Mouse (Mus musculus) liver, embryonic 15.5 days (tissue): Measurements from ENCODE around the gene Nt5c2. TPM values are rescaled to one million over a fixed set of nuclear protein-coding genes. Genes with fewer than 3 reads are reported as not detected.

Experiments used
- ATAC-seq: fragments of 200-750 bp; cut with Nextera tagmentation; 2 replicates; pipeline ENCODE4 v1.8.0; 2017; ENCODE audit warnings: moderate number of reproducible peaks, mild to moderate bottlenecking, moderate library complexity; ENCODE audit not compliant: insufficient read depth
- H3K27ac ChIP-seq: fragments of 300-500 bp; sonication (generic); replicated peaks from 2 replicates; pipeline ENCODE4 v1.5.1; 2015; ENCODE audit warnings: mild to moderate bottlenecking, inconsistent platforms
- H3K27me3 ChIP-seq: fragments of 300-500 bp; sonication (generic); 2 replicates; pipeline ENCODE4 v1.6.1; 2015; ENCODE audit warnings: mild to moderate bottlenecking, inconsistent platforms
- H3K36me3 ChIP-seq: fragments of 300-500 bp; sonication (generic); replicated peaks from 2 replicates; pipeline ENCODE4 v1.6.1; 2015; ENCODE audit warnings: moderate library complexity, mild to moderate bottlenecking, inconsistent platforms
- H3K4me1 ChIP-seq: fragments of 300-500 bp; sonication (generic); replicated peaks from 2 replicates; pipeline ENCODE4 v1.6.1; 2015; ENCODE audit warnings: inconsistent platforms
- H3K4me2 ChIP-seq: fragments of 300-500 bp; sonication (generic); 2 replicates; pipeline ENCODE4 v1.6.1; 2015; ENCODE audit warnings: moderate library complexity, mild to moderate bottlenecking, inconsistent platforms
- H3K4me3 ChIP-seq: fragments of 300-500 bp; sonication (generic); replicated peaks from 2 replicates; pipeline ENCODE4 v1.5.1; 2015; ENCODE audit warnings: mild to moderate bottlenecking, inconsistent platforms
- H3K9ac ChIP-seq: fragments of 300-500 bp; sonication (generic); 2 replicates; pipeline ENCODE4 v1.6.1; 2015; ENCODE audit warnings: moderate library complexity, mild to moderate bottlenecking, inconsistent platforms
- H3K9me3 ChIP-seq: fragments of 300-500 bp; sonication (generic); replicated peaks from 2 replicates; pipeline ENCODE4 v1.6.1; 2016; ENCODE audit warnings: inconsistent platforms
- WGBS: fragments of 180-500 bp; shearing (Covaris S2); methylation state at CpG from one replicate; pipeline ENCODE4 v1.1.7; 2015; ENCODE audit warnings: mixed read lengths; ENCODE audit not compliant: insufficient replicate concordance; 5-methylcytosine and 5-hydroxymethylcytosine counted together
- polyA plus RNA-seq: library from polyadenylated mRNA; unstranded; fragments of >200 nt; fragmentation: Nextera tagmentation; extraction: Ambion mirVana; gene quantifications from 2 replicates; pipeline ENCODE4 v1.2.1, GENCODE M21; 2015

Gene Nt5c2
- polyA plus RNA-seq, 1 experiment from 2014 or later, result 42.7 TPM

DNA sequence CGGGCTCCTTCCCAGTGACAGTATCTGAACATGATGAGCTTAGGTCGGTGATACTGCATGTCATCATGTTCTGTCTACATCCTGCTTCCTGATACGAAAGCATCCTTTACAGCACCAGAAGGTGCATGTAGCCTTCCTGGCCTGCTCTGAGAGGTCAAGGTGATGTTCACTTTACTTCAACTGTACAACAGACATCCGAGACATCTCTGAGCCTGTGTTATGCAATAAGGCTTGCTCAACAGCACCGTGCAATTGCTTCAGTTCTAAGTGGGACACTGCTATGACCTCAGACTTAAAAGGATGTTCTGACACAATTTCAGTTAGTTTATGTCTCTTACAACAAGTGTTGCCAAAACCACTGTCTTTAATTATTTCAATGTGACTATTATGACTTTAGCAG is 113.6 kb downstream of the Nt5c2 start:
- Histone ChIP-seq H3K27me3 (no peaks in the 10 kb centered on the region), H3K9ac (no peak overlapping the region), H3K36me3 (peaks cover 40% of the 10 kb centered on the region), H3K4me3 (no peak overlapping the region), H3K27ac (peak overlapping the region; percentile 76), H3K4me2 (no peak overlapping the region; the same call in 1 of the 2 replicates), H3K9me3 (peaks cover 5% of the 10 kb centered on the region; the same call in 1 of the 2 replicates), H3K4me1 (peaks cover 64% of the 10 kb centered on the region)
- ATAC-seq, result no peak
- 47% methylated on average over 5 of the region's 5 CpGs for WGBS

DNA sequence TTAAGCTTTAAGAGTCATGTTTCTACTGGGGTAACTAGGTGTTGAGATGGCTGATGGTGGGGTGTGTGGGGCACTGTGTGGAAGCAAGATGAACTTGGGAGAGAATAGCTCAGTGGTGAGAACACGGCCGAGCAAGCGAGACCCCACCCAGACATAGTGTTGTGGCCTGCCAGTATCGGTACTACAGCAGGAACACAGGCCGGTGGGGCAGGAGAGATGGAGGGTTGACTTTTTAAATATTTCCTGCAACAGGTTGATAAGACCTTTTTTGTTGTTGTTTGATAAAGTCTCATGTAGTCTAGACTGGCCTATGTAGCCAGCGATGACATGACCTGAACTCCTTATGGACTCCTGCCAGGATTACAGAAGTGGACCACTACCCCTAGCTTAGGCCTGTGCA is 114.2 kb downstream of the Nt5c2 start:
- Histone ChIP-seq H3K36me3 (peaks cover 43% of the 10 kb centered on the region), H3K4me1 (peaks cover 58% of the 10 kb centered on the region), H3K4me2 (peak overlapping the region; percentile 29), H3K9me3 (peaks cover 5% of the 10 kb centered on the region; the same call in 1 of the 2 replicates), H3K27me3 (no peaks in the 10 kb centered on the region), H3K9ac (no peak overlapping the region), H3K27ac (peak overlapping the region; percentile 76), H3K4me3 (no peak overlapping the region)
- peak; percentile 78 for ATAC-seq
- 23% methylated on average over 6 of the region's 6 CpGs for WGBS

DNA sequence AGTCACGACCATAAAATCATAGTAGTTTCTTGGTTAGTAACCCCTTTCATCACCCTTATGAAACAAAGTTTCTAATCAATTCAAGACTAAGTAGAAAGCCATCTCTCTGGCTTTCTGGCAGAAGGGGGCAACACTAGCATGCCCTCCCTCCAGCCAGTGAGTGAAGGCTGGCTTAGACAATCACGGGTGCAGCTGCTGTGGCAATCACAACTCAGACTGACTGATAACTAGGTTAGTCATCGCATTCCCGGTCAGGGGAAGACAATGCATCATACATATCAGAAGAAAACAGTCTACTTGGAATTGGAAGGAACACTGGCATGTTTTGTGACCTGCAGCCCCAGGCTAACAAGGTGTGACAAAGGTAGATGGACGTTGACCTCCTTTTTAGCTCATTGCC is 115.1 kb downstream of the Nt5c2 start:
- no peak for ATAC-seq

DNA sequence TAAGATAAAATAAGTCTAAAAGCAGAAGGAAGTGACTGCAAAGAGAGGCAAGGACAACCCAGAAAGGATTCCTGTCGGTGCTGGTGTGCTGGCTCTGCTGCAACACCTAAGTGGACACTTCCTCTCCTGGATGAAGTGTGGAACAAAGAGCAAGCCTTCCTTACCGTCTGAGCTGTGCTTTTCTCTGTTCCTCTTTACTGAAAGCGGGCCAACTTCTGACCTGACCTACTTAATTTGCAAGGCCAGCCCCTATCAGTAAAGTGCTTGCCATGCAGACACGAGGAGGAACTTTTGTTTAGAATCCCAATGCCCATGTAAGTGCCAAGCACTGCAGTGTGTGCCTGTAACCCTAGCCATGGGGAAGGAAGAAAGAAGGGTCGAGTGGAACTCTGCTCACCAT is 115.6 kb downstream of the Nt5c2 start:
- Histone ChIP-seq H3K9ac (no peak overlapping the region), H3K4me3 (no peak overlapping the region), H3K27ac (peak overlapping the region; percentile 38), H3K9me3 (peaks cover 5% of the 10 kb centered on the region; the same call in 1 of the 2 replicates), H3K36me3 (peaks cover 51% of the 10 kb centered on the region), H3K4me2 (no peak overlapping the region), H3K27me3 (no peaks in the 10 kb centered on the region), H3K4me1 (peaks cover 44% of the 10 kb centered on the region)
- no peak for ATAC-seq
- 39% methylated on average over 5 of the region's 5 CpGs for WGBS

More for the DNA sequence above, 115.1 kb downstream of the Nt5c2 start:
- H3K9me3 ChIP-seq, result peaks cover 5% of the 10 kb centered on the region; the same call in 1 of the 2 replicates
- no peak overlapping the region for H3K4me2 ChIP-seq
- H3K4me3 ChIP-seq, result no peak overlapping the region
- peaks cover 47% of the 10 kb centered on the region for H3K36me3 ChIP-seq
- no peaks in the 10 kb centered on the region for H3K27me3 ChIP-seq
- WGBS, result 44% methylated on average over 5 of the region's 5 CpGs
- H3K27ac ChIP-seq, result no peak overlapping the region
- H3K4me1 ChIP-seq, result peaks cover 49% of the 10 kb centered on the region
- no peak overlapping the region for H3K9ac ChIP-seq

DNA sequence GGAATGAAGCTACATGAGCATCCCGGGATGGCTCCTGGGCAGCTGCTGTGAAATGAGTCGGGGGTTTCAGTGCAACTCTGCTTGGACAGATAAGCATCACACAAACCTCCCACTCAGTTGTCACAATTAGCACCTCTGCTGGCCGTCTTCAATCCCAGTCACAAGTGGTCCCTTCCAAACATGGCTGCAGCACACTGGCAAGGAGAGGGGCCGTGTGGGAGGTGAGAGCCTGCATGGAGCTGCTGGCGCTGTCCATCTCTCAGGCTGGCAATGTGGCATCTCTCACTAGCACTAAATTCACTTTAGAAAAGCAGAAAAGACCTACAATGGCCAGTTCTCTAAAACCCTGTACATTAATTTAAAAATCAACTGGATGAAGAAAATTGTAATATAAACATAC is 116.7 kb downstream of the Nt5c2 start:
- Histone ChIP-seq H3K27ac (no peak overlapping the region), H3K9me3 (peaks cover 5% of the 10 kb centered on the region; the same call in 1 of the 2 replicates), H3K36me3 (peaks cover 47% of the 10 kb centered on the region), H3K4me1 (peaks cover 36% of the 10 kb centered on the region), H3K9ac (no peak overlapping the region), H3K27me3 (no peaks in the 10 kb centered on the region), H3K4me2 (no peak overlapping the region), H3K4me3 (no peak overlapping the region)
- no peak for ATAC-seq
- WGBS, result 80% methylated on average over 5 of the region's 5 CpGs

DNA sequence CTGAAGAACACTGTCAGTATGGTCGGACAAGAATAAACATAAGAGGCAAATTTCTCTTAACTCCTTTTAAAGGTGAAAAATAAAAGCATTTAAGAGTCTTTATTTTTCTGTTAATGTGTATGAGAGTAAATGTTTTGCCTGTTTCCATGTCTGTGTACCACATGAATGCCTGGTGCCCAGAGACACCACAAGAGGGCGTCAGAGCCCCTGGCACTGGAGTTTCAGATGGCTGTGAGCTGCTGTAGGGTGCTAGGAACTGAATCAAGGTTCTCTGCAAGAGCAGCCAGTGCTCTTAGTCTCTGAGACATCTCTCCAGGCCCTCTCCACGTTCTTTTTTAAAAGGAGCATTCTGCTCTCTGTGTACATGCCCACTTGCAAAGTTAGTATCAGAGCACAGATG is 117.8 kb downstream of the Nt5c2 start:
- Histone ChIP-seq H3K36me3 (peaks cover 53% of the 10 kb centered on the region), H3K27ac (no peak overlapping the region), H3K27me3 (no peaks in the 10 kb centered on the region), H3K9me3 (peaks cover 5% of the 10 kb centered on the region; the same call in 1 of the 2 replicates), H3K4me2 (no peak overlapping the region), H3K4me3 (no peak overlapping the region), H3K4me1 (peaks cover 29% of the 10 kb centered on the region), H3K9ac (no peak overlapping the region)
- no peak for ATAC-seq
- 81% methylated on average over 3 of the region's 3 CpGs for WGBS

DNA sequence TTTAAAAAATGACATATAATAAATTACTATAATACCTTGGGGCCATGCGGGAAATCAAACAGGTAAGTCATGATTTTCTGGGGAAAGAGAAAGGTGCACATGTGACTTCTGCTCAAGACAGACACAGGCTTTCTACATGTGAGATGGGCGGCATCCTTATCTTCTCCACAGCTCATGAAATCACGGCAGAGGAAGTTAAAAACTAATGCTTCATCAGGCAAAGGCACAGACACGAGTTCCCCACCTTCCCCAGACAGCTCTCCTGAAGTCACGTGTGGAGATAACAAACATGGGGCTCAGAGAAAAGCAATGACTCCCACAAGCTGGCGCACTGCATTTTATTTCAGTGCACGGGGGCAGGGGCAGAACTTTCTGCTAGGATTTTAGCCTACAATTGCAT is 121.5 kb downstream of the Nt5c2 start:
- Histone ChIP-seq H3K36me3 (peaks cover 80% of the 10 kb centered on the region), H3K27me3 (no peaks in the 10 kb centered on the region), H3K9ac (no peak overlapping the region), H3K27ac (no peak overlapping the region), H3K9me3 (peaks cover 5% of the 10 kb centered on the region; the same call in 1 of the 2 replicates), H3K4me3 (no peak overlapping the region), H3K4me1 (peaks cover 8% of the 10 kb centered on the region), H3K4me2 (no peak overlapping the region)
- WGBS, result 51% methylated on average over 7 of the region's 7 CpGs
- ATAC-seq, result no peak

DNA sequence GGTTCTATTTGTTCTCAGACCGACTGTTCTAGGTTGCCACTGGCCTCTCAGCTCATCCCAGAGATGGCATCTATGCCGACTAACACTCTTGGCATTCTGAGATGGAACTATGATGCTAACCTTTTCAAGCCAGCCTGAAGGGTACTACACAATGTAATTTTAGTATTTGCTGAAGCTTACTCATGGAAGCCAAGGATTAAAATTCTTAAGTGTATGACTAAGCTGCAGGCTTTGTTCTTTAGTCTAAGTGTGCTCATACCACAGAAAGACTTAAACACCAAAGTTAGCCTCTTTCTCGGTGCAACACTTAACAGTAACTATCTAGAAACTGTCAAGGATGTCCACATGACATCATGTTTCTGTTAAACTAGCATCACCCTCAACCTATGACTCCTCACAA is 122.1 kb downstream of the Nt5c2 start:
- Histone ChIP-seq H3K27me3 (no peaks in the 10 kb centered on the region), H3K27ac (no peak overlapping the region), H3K4me1 (peaks cover 15% of the 10 kb centered on the region), H3K4me2 (no peak overlapping the region), H3K9ac (no peak overlapping the region), H3K4me3 (no peak overlapping the region), H3K36me3 (peaks cover 79% of the 10 kb centered on the region), H3K9me3 (peaks cover 2% of the 10 kb centered on the region; the same call in 1 of the 2 replicates)
- no peak for ATAC-seq
- WGBS, result 76% methylated on average over 3 of the region's 3 CpGs

DNA sequence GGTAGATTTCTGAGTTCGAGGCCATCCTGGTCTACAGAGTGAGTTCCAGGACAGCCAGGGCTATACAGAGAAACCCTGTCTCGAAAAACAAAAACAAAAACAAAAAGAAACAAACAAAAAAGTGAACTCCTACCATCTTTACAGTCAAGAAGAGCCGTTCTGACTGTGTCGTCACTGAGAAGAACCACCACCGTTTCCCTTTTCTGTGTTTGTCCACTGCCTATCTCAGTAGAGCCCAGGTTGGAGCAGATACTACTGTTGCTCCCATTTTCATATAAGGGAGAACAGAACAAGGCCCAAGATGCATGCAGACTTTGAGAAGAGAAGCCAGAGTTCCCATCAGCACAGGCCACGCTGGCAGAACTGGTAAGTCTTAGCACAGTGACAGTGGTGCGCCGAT is 124.3 kb downstream of the Nt5c2 start:
- WGBS, result 82% methylated on average over 8 of the region's 8 CpGs
- H3K9ac ChIP-seq, result no peak overlapping the region
- H3K4me3 ChIP-seq, result no peak overlapping the region
- no peak overlapping the region for H3K4me2 ChIP-seq
- peaks cover 85% of the 10 kb centered on the region for H3K36me3 ChIP-seq
- H3K9me3 ChIP-seq, result no peaks in the 10 kb centered on the region
- ATAC-seq, result no peak
- H3K27me3 ChIP-seq, result no peaks in the 10 kb centered on the region
- no peak overlapping the region for H3K27ac ChIP-seq
- peaks cover 18% of the 10 kb centered on the region for H3K4me1 ChIP-seq

DNA sequence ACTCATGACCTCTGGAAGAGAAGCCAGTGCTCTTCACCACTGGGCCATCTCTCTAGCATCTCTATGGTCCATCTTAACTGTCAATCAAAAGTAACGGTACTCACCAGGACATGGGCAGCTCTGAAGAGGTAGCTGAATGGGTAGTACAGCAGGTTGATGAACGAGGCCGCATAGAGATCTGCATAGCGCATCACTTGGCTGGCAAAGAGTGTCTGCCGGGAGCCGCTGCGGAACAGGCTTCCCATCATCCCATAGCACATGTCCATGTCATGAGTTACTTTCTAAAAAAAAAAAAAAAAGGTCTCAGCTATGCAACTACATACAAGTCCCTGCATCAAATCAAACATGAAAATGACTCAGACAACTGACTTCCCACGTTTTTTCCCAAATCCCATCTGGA is 125.3 kb downstream of the Nt5c2 start:
- 87% methylated on average over 8 of the region's 8 CpGs for WGBS
- no peak for ATAC-seq

DNA sequence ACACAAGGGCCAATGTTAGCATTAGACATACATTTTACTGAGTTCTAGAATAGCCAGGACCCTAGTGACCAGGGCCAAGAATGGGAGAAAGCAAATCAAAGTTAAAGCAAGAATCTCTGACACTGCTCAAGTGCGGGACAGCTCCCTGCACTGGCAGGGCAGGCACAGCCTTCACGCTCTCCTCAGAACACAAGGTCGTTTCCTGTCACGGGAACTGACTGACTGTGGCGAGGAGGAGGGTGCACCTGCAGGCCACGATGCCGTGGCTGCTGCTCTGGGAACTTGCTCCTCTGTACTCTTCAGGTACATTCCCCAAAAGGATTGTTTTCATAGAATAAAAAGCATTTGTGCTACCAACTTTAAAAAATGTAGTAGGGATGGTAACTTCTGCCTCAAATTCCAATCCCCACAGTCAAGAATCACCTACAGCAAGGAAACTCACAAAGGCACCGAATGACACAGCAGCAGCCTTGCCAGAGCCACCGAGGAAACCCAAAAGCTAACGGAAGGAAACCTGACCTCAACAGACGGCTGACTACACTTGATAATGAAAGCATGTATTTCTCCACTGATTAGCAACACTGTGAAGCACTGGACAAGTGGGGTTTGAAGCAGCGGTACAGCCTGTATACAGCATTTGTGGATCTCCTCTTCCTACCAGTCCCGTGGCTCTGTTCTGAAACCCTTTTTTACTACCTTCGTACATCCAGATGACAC is 127.0 kb downstream of the Nt5c2 start:
- Histone ChIP-seq H3K4me1 (peaks cover 15% of the 10 kb centered on the region), H3K9ac (no peak overlapping the region), H3K4me3 (no peak overlapping the region), H3K27me3 (no peaks in the 10 kb centered on the region), H3K36me3 (peaks cover 96% of the 10 kb centered on the region), H3K4me2 (no peak overlapping the region), H3K27ac (no peak overlapping the region; the same call in 1 of the 2 replicates), H3K9me3 (no peaks in the 10 kb centered on the region)
- WGBS, result 17% methylated on average over 14 of the region's 14 CpGs
- 0 out of 2 replicates have a peak, but pooled peaks have one; percentile 18 for ATAC-seq

More for the DNA sequence above, 125.3 kb downstream of the Nt5c2 start:
- Histone ChIP-seq H3K9ac (no peak overlapping the region), H3K27me3 (no peaks in the 10 kb centered on the region), H3K36me3 (peaks cover 90% of the 10 kb centered on the region), H3K4me1 (peaks cover 18% of the 10 kb centered on the region), H3K4me3 (no peak overlapping the region), H3K27ac (no peak overlapping the region), H3K9me3 (no peaks in the 10 kb centered on the region), H3K4me2 (no peak overlapping the region)
